Mouse (Mus musculus): ENCODE data around the gene Gipr. TPM values are rescaled to one million over a fixed set of nuclear protein-coding genes. Genes with fewer than 3 reads are reported as not detected.

Gipr gene
- total and polyA plus RNA-seq, 3 experiments: 0.16 to 3.0 TPM; not detected in 1

DNA sequence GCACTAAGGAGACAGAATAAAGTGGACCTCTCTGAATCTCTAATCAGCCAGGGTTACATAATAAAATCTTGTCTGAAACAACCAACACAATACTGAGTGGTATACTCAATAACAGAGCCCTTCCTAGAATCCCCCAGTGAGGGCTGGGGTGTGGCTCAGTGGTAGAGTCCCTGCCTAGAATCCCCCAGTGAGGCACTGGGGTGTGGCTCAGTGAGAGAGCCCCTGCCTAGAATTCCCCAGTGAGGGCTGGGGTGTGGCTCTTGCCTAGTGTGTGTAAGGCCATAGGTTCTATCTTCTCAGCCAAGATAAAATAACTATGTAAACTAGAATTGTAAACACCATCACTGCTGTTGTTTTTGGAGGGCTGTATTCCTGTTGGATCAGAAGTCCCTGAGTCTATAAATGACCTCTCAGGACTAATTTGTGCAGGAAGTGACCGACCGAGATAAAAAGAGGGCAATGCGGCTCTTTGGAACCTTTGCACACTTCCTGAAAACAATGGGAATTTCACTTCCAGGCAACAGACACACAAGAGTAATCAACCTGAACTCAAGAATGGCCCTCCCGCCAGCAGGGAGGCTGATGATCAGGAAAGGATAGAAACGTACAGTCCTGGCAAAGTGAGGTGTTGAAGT lies 45.2 kb upstream of the Gipr start:
- Histone ChIP-seq H3K27me3 (ENCODE audit: control insufficient read depth, insufficient read depth, low read length) (no peaks in the 10 kb centered on the region; the same call in 1 of the 2 replicates), H3K4me3 (no peak overlapping the region), H3K27ac (peak overlapping the region; percentile 64)

DNA sequence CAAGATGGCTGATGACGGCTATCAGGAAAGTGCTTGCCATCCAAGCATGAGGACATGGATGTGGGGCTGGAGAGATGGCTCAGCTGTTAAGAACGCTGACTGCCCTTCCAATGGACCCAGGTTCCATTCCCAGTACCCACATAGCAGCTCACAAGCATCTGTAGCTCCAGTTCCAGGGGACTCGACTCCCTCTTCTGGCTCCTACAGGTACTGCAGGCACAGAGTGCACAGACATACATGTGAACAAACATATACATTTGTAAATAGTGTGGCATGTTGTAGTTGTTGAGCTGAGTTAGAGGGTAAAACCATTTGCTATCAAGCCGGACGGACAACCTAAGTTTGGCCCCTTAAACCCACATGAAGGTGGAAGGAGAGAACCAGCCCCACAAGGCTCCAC lies 44.1 kb upstream of the Gipr start:
- Histone ChIP-seq H3K27ac (no peak overlapping the region), H3K36me3 (ENCODE audit: control insufficient read depth, insufficient read depth, low read length) (no peaks in the 10 kb centered on the region), H3K27me3 (ENCODE audit: control insufficient read depth, insufficient read depth, low read length) (no peaks in the 10 kb centered on the region; the same call in 1 of the 2 replicates), H3K79me2 (replicated peaks; ENCODE audit: control insufficient read depth, insufficient read depth, low read length) (no peaks in the 10 kb centered on the region), H3K4me3 (no peak overlapping the region), H3K4me1 (ENCODE audit: control insufficient read depth, insufficient read depth, low read length) (peaks cover 3% of the 10 kb centered on the region), H3K9ac (ENCODE audit: low read depth, low read length) (no peak overlapping the region)
- peak; percentile 50 for TF ChIP-seq CTCF (IDR thresholded peaks at IDR 0.05)
- TF ChIP-seq POLR2A (IDR thresholded peaks at IDR 0.05; ENCODE audit: insufficient read depth, low read depth, low read length): no peak
- DNase-seq: no peak
- intact Hi-C loops (cut with DNase I): loop anchor here (5.0 kb wide), 1 partner anchor 62 kb away; the partner anchor contains the start of gene Vasp
- WGBS: 91% methylated on average over 5 of the region's 5 CpGs

More for the DNA sequence above, 45.2 kb upstream of the Gipr start:
- WGBS: 39% methylated on average over 5 of the region's 5 CpGs
- peak in 1 of 2 experiments; percentile 30 for DNase-seq
- Histone ChIP-seq H3K4me1 (ENCODE audit: control insufficient read depth, insufficient read depth, low read length) (peaks cover 3% of the 10 kb centered on the region), H3K79me2 (replicated peaks; ENCODE audit: control insufficient read depth, insufficient read depth, low read length) (no peaks in the 10 kb centered on the region), H3K9ac (ENCODE audit: low read depth, low read length) (no peak overlapping the region), H3K36me3 (ENCODE audit: control insufficient read depth, insufficient read depth, low read length) (no peaks in the 10 kb centered on the region)
- TF ChIP-seq POLR2A (IDR thresholded peaks at IDR 0.05; ENCODE audit: insufficient read depth, low read depth, low read length) (no peak), CTCF (IDR thresholded peaks at IDR 0.05) (no peak), EP300 (IDR thresholded peaks at IDR 0.05; ENCODE audit: insufficient read depth, low read depth, low read length) (no peak)
- intact Hi-C loops (cut with DNase I): loop anchor here (5.0 kb wide), 1 partner anchor 61 kb away; the partner anchor contains the start of gene Vasp

DNA sequence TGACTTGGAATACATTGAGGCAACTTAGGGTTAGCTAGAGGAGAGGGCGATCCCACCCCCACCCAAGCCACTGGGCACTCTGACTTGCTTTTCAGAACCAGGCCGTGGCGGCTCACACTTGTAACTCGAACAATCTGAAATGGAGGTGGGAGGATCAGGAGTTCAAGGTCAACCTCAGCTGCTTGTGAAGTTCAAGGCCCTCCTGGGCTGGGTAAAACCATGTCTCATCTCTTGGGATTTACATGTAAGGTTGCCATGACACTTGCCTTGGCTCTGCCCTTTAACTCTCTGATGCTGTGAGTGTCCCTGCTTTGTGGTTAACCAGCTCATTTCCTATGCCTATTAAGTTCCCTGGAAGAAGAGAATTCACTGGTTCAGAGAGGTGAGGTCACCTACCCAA lies 43.6 kb upstream of the Gipr start:
- Histone ChIP-seq H3K36me3 (ENCODE audit: control insufficient read depth, insufficient read depth, low read length) (no peaks in the 10 kb centered on the region), H3K79me2 (replicated peaks; ENCODE audit: control insufficient read depth, insufficient read depth, low read length) (no peaks in the 10 kb centered on the region), H3K27me3 (ENCODE audit: control insufficient read depth, insufficient read depth, low read length) (no peaks in the 10 kb centered on the region; the same call in 1 of the 2 replicates), H3K9ac (ENCODE audit: low read depth, low read length) (no peak overlapping the region), H3K4me1 (ENCODE audit: control insufficient read depth, insufficient read depth, low read length) (peaks cover 3% of the 10 kb centered on the region), H3K27ac (no peak overlapping the region), H3K4me3 (no peak overlapping the region)
- no peak for DNase-seq
- 73% methylated on average over 4 of the region's 4 CpGs for WGBS
- TF ChIP-seq EP300 (IDR thresholded peaks at IDR 0.05; ENCODE audit: insufficient read depth, low read depth, low read length): no peak
- no peak for TF ChIP-seq CTCF (IDR thresholded peaks at IDR 0.05)
- no peak for TF ChIP-seq POLR2A (IDR thresholded peaks at IDR 0.05; ENCODE audit: insufficient read depth, low read depth, low read length)
- intact Hi-C loops (cut with DNase I): loop anchor here (1.0 to 5.0 kb wide), 2 partner anchors 31 to 52 kb away; no protein-coding TSS in a partner anchor

DNA sequence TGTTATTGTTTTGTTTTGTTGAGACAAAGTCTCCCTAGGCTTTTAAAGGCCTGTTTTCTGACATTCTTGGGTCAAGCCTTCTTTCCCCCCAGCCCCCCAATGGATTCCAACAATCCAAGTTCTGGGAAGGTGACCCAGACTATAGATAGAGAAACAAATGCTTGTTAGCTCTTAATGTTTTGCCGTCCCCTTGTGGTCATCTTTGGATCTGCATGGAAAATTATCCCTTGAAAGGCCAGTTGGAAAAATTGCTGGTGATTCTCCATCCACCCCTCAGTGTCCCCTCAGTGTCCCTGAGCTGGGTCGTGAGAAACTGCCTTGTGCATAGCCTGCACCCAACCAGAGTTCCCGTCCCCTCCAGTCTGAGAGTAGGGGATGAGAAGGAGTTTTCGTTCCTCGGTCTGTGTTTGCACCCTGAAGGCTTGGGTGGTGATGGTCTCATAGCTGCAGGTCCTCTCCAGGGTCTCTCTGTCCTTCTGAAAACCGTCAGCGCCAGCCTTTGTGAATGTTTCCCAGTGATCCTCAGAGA lies 43.1 kb upstream of the Gipr start:
- peaks cover 3% of the 10 kb centered on the region for H3K4me1 ChIP-seq (ENCODE audit: control insufficient read depth, insufficient read depth, low read length)
- WGBS: 45% methylated on average over 7 of the region's 7 CpGs
- TF ChIP-seq POLR2A (IDR thresholded peaks at IDR 0.05; ENCODE audit: insufficient read depth, low read depth, low read length): no peak
- peak; percentile 89 for TF ChIP-seq CTCF (IDR thresholded peaks at IDR 0.05)
- TF ChIP-seq EP300 (IDR thresholded peaks at IDR 0.05; ENCODE audit: insufficient read depth, low read depth, low read length): no peak
- H3K79me2 ChIP-seq (replicated peaks; ENCODE audit: control insufficient read depth, insufficient read depth, low read length): no peaks in the 10 kb centered on the region
- H3K27ac ChIP-seq: no peak overlapping the region
- intact Hi-C loops (cut with DNase I): loop anchor here (1.0 to 5.0 kb wide), 2 partner anchors 31 to 52 kb away; no protein-coding TSS in a partner anchor
- H3K36me3 ChIP-seq (ENCODE audit: control insufficient read depth, insufficient read depth, low read length): no peaks in the 10 kb centered on the region
- no peak for DNase-seq
- H3K27me3 ChIP-seq (ENCODE audit: control insufficient read depth, insufficient read depth, low read length): no peaks in the 10 kb centered on the region; the same call in 1 of the 2 replicates
- no peak overlapping the region for H3K9ac ChIP-seq (ENCODE audit: low read depth, low read length)
- H3K4me3 ChIP-seq: no peak overlapping the region

DNA sequence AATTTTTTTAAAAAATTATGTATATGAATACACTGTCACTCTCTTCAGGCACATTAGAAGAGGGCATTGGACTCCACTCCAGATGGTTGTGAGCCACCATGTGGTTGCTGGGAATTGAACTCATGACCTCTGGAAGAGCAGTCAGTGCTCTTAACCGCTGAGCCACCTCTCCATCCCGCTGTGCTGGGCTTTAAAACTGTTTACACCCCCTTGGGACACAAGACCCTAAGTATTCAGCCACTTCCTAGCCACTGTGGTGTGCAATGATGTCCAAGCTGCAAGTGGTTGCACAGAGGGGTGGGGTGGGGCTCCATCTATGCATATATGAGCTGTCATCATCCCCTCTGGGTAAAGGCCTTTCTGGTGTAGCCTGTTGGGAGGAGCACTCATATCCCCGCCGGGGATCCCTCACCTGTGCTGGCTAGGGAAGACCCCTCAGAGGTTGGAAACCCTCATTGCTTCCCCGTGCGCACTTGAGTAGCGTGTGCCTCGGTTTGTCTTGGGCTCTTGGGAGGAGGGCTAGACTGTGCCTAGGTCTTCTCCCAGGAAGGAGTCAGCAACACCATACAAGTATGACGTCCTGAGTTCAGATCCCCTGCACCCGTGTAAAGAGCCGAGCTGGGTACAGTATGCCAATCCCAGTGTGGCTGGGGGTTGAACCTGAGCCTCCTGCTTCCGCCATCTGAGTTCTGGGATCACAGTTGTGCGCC lies 42.4 kb upstream of the Gipr start:
- no peak overlapping the region for H3K9ac ChIP-seq (ENCODE audit: low read depth, low read length)
- H3K4me1 ChIP-seq (ENCODE audit: control insufficient read depth, insufficient read depth, low read length): peaks cover 3% of the 10 kb centered on the region
- no peak overlapping the region for H3K27ac ChIP-seq
- TF ChIP-seq CTCF (IDR thresholded peaks at IDR 0.05) (no peak), EP300 (IDR thresholded peaks at IDR 0.05; ENCODE audit: insufficient read depth, low read depth, low read length) (no peak), POLR2A (IDR thresholded peaks at IDR 0.05; ENCODE audit: insufficient read depth, low read depth, low read length) (no peak)
- intact Hi-C loops (cut with DNase I): loop anchor here (5.0 kb wide), 1 partner anchor 51 kb away; no protein-coding TSS in a partner anchor
- no peak overlapping the region for H3K4me3 ChIP-seq
- DNase-seq: no peak
- no peaks in the 10 kb centered on the region for H3K79me2 ChIP-seq (replicated peaks; ENCODE audit: control insufficient read depth, insufficient read depth, low read length)
- no peaks in the 10 kb centered on the region; the same call in 1 of the 2 replicates for H3K27me3 ChIP-seq (ENCODE audit: control insufficient read depth, insufficient read depth, low read length)
- H3K36me3 ChIP-seq (ENCODE audit: control insufficient read depth, insufficient read depth, low read length): no peaks in the 10 kb centered on the region
- WGBS: 82% methylated on average over 13 of the region's 13 CpGs

All from heart, adult 2 months (tissue).